Mouse (Mus musculus): ENCODE results near the gene Rfng.

DNA sequence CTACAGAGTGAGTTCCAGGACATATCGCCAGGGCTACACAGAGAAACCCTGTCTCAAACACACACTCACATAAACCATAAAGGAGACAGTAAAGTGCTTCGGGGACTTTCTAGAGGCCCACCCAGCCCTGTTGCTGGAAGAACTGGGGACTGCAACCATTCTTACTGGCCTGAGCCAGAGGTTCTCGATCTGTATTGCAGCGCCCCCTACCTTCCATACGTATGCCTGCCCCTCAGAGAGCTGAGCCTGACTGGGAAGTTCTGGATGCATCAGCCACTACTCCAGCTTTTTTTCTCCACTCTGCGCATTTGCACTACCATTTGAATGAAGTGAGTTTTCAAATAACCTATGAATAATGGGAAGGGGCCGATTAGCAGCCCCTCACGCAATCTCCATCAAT is 34.6 kb downstream of the Rfng start:
- TF ChIP-seq POLR2A (IDR thresholded peaks at IDR 0.05; ENCODE audit: insufficient read depth, low read depth, low read length) (no peak), CTCF (IDR thresholded peaks at IDR 0.05; ENCODE audit: insufficient read depth, low read depth, low read length) (no peak)
